In genomic region chr7:67907786-67908400, GRCm38 (mm10) we compare ENCODE assay signal across 24 mouse cellular contexts. TPM values are rescaled to one million over a fixed set of nuclear protein-coding genes. Genes with fewer than 3 reads are reported as not detected.
DNase-seq lines count a peak whose midpoint lies in the region; ATAC-seq lines count a peak whose summit lies in the region.
"Had no signal": no experiment of that assay in that cellular context is flagged by ENCODE, and none has a peak within 500 bp of the region (broad histone marks: within the 10 kb centered on the region; RNA-seq: fewer than 3 reads in every experiment).

No protein-coding gene starts in this region.

- no peak overlapping the region for H3K4me3 ChIP-seq in heart, embryonic 11.5 days (ENCODE audit: low read depth, low read length)
- H3K4me3 ChIP-seq: embryonic facial prominence, embryonic 12.5 days; hindbrain, embryonic 13.5 days; limb, embryonic 15.5 days; lung, embryonic 15.5 days; megakaryocyte, embryonic 14.5 days; midbrain, embryonic 13.5 days had no signal

- 65% methylated on average over 9 of the region's 9 CpGs for WGBS in heart, embryonic 11.5 days (ENCODE audit: insufficient replicate concordance)

- H3K27me3 ChIP-seq in heart, embryonic 11.5 days (ENCODE audit: control insufficient read depth, insufficient read depth, low read length): no peaks in the 10 kb centered on the region
- H3K27me3 ChIP-seq: embryonic facial prominence, embryonic 12.5 days; hindbrain, embryonic 13.5 days; limb, embryonic 15.5 days; lung, embryonic 15.5 days; midbrain, embryonic 13.5 days had no signal

- H3K27ac ChIP-seq in heart, embryonic 11.5 days (ENCODE audit: low read depth, low read length): no peak overlapping the region
- H3K27ac ChIP-seq: embryonic facial prominence, embryonic 12.5 days; hindbrain, embryonic 13.5 days; kidney, postnatal 0 days; limb, embryonic 15.5 days; liver, embryonic 14.5 days; lung, embryonic 15.5 days; midbrain, embryonic 13.5 days; stomach, postnatal 0 days had no signal

- H3K9me3 ChIP-seq in heart, embryonic 11.5 days (replicated peaks; ENCODE audit: control insufficient read depth, low read length): no peaks in the 10 kb centered on the region
- H3K9me3 ChIP-seq: embryonic facial prominence, embryonic 12.5 days; hindbrain, embryonic 13.5 days; limb, embryonic 15.5 days; lung, embryonic 15.5 days; megakaryocyte, embryonic 14.5 days; midbrain, embryonic 13.5 days had no signal

- H3K9ac ChIP-seq in heart, embryonic 11.5 days (ENCODE audit: low read depth, low read length): no peak overlapping the region
- H3K9ac ChIP-seq: embryonic facial prominence, embryonic 12.5 days; forebrain, postnatal 0 days; hindbrain, embryonic 13.5 days; limb, embryonic 15.5 days; liver, embryonic 14.5 days; lung, embryonic 15.5 days; midbrain, embryonic 13.5 days had no signal

- no peak overlapping the region for H3K4me2 ChIP-seq in heart, embryonic 11.5 days
- H3K4me2 ChIP-seq: embryonic facial prominence, embryonic 12.5 days; hindbrain, embryonic 13.5 days; limb, embryonic 15.5 days; lung, embryonic 15.5 days; midbrain, embryonic 13.5 days had no signal

- H3K4me1 ChIP-seq in heart, embryonic 11.5 days (ENCODE audit: control insufficient read depth, insufficient read depth, low read length): peaks cover 11% of the 10 kb centered on the region; the same call in 1 of the 2 replicates

- peak; percentile 56 for DNase-seq in heart, adult 11 months
- DNase-seq in layer of hippocampus, adult 11-12 months (ENCODE audit: low spot score): peak; percentile 26
- DNase-seq in layer of hippocampus, postnatal 10 days (ENCODE audit: low spot score in 2 of 2): no peak
- peak; percentile 7 for DNase-seq in lung, postnatal 25 days (ENCODE audit: low spot score)
- DNase-seq in lung, postnatal 14 days: no peak
- no peak for DNase-seq in ovary, postnatal 10 days (ENCODE audit: low spot score)
- no peak for DNase-seq in cerebellum, adult 11-12 months
- DNase-seq: adrenal gland, postnatal 14 days; cerebellum, adult 9-10 months; forebrain, postnatal 0 days; gastrocnemius, postnatal 14 days; kidney, adult 2 months; right cerebral cortex, postnatal 14 days; thymus, adult 2 months had no signal

- no peak for ATAC-seq in heart, embryonic 11.5 days (replicated peaks; ENCODE audit: insufficient number of reproducible peaks, low FRiP score, low TSS enrichment)
- ATAC-seq: forebrain, postnatal 0 days; midbrain, embryonic 13.5 days had no signal

- no peaks in the 10 kb centered on the region for H3K36me3 ChIP-seq in heart, embryonic 11.5 days (ENCODE audit: control insufficient read depth, insufficient read depth, low read length)
- H3K36me3 ChIP-seq: embryonic facial prominence, embryonic 12.5 days; hindbrain, embryonic 13.5 days; limb, embryonic 15.5 days; lung, embryonic 15.5 days; midbrain, embryonic 13.5 days had no signal

RNA-seq across cellular contexts. Expression of gene Igf1r, which starts 44.7 kb away (rescaled TPM):
- polyA plus RNA-seq in heart, embryonic 11.5 days (2014; fragmentation: Nextera tagmentation; extraction: Ambion mirVana): 16.1 and 19.3 TPM in 2 replicates
- 10 to 100 TPM; 34.3 to 34.5 TPM for total RNA-seq in layer of hippocampus, postnatal 10 days (2021)

Comparison
In these comparisons a context has a peak if more than half of its experiments do, and no peak if none do; other contexts are left out.
1. DNase-seq: peak in heart, adult 11 months (single experiment), layer of hippocampus, adult 11-12 months (single experiment) and lung, postnatal 25 days (single experiment); none in layer of hippocampus, postnatal 10 days (0 of 2), lung, postnatal 14 days (single experiment), ovary, postnatal 10 days (single experiment) and cerebellum, adult 11-12 months (single experiment).